In genomic region chr11:98005076-98005475, GRCm38 (mm10) we compare ENCODE assay signal across 9 mouse cellular contexts. TPM values are rescaled to one million over a fixed set of nuclear protein-coding genes. Genes with fewer than 3 reads are reported as not detected.
DNase-seq lines count a peak whose midpoint lies in the region; ATAC-seq and TF ChIP-seq lines count a peak whose summit lies in the region.
"Had no signal": no experiment of that assay in that cellular context is flagged by ENCODE, and none has a peak within 500 bp of the region (broad histone marks: within the 10 kb centered on the region; RNA-seq: fewer than 3 reads in every experiment).

No protein-coding gene starts in this region.

- no peak for TF ChIP-seq CTCF in stomach, postnatal 0 days (IDR thresholded peaks at IDR 0.05; ENCODE audit: low read depth)

- H3K4me2 ChIP-seq in lung, embryonic 16.5 days (ENCODE audit: low read depth, low read length), result no peak overlapping the region
- H3K4me2 ChIP-seq in stomach, postnatal 0 days (replicated peaks; ENCODE audit: low read depth), result no peak overlapping the region

- H3K27ac ChIP-seq in lung, embryonic 16.5 days (ENCODE audit: low read length), result no peak overlapping the region
- no peak overlapping the region for H3K27ac ChIP-seq in limb, embryonic 10.5 days
- H3K27ac ChIP-seq in stomach, postnatal 0 days (replicated peaks), result no peak overlapping the region
- H3K27ac ChIP-seq: macrophage had no signal

- no peak for TF ChIP-seq EP300 in stomach, postnatal 0 days (optimal IDR thresholded peaks at IDR 0.05)

- H3K4me1 ChIP-seq in lung, embryonic 16.5 days (replicated peaks; ENCODE audit: control insufficient read depth, insufficient read depth, low read length), result peaks cover 16% of the 10 kb centered on the region
- peaks cover 45% of the 10 kb centered on the region for H3K4me1 ChIP-seq in limb, embryonic 10.5 days
- H3K4me1 ChIP-seq in stomach, postnatal 0 days (replicated peaks; ENCODE audit: control insufficient read depth, insufficient read depth), result no peaks in the 10 kb centered on the region

- no peak overlapping the region for H3K4me3 ChIP-seq in lung, embryonic 16.5 days (ENCODE audit: low read length)
- H3K4me3 ChIP-seq in limb, embryonic 10.5 days, result no peak overlapping the region
- H3K4me3 ChIP-seq in stomach, postnatal 0 days (ENCODE audit: low read depth, low read length), result no peak overlapping the region
- H3K4me3 ChIP-seq: myocyte had no signal

- H3K9ac ChIP-seq in lung, embryonic 16.5 days (ENCODE audit: low read length), result no peak overlapping the region
- no peak overlapping the region for H3K9ac ChIP-seq in stomach, postnatal 0 days (ENCODE audit: low read length)

- peaks cover 6% of the 10 kb centered on the region for H3K27me3 ChIP-seq in lung, embryonic 16.5 days (ENCODE audit: control insufficient read depth, insufficient read depth, low read depth, low read length)
- H3K27me3 ChIP-seq in limb, embryonic 10.5 days (ENCODE audit: low read depth, poor library complexity, severe bottlenecking), result peaks cover 54% of the 10 kb centered on the region
- H3K27me3 ChIP-seq in stomach, postnatal 0 days (ENCODE audit: control insufficient read depth, insufficient read depth, low read length), result no peaks in the 10 kb centered on the region

- DNase-seq in lung, postnatal 10 days, result no peak
- peak; percentile 97 for DNase-seq in ZHBTc4 (ENCODE audit: low read depth, low spot score)
- peak; percentile 38 for DNase-seq in limb, embryonic 10.5 days (ENCODE audit: low spot score)
- DNase-seq in stomach, postnatal 0 days (ENCODE audit: low spot score), result peak; percentile 80
- DNase-seq in frontal cortex, postnatal 36 days (ENCODE audit: low spot score in 2 of 2), result no peak
- no peak for DNase-seq in cerebellum, adult 8-10 months

- H3K36me3 ChIP-seq in lung, embryonic 16.5 days (ENCODE audit: control insufficient read depth, insufficient read depth, low read length), result peaks cover 2% of the 10 kb centered on the region; the same call in 1 of the 2 replicates
- H3K36me3 ChIP-seq in limb, embryonic 10.5 days, result peaks cover 33% of the 10 kb centered on the region
- no peaks in the 10 kb centered on the region for H3K36me3 ChIP-seq in stomach, postnatal 0 days (ENCODE audit: control insufficient read depth, insufficient read depth, low read length)

- 38% methylated on average over 13 of the region's 13 CpGs for WGBS in lung, embryonic 16.5 days
- WGBS in limb, embryonic 10.5 days, result 34% methylated on average over 13 of the region's 13 CpGs
- 59% methylated on average over 13 of the region's 13 CpGs for WGBS in stomach, postnatal 0 days

- 0 out of 2 replicates have a peak, but pooled peaks have one; percentile 18 for ATAC-seq in lung, embryonic 16.5 days (ENCODE audit: low read depth)
- peak; percentile 68 for ATAC-seq in stomach, postnatal 0 days (ENCODE audit: low FRiP score, low TSS enrichment)

- no peaks in the 10 kb centered on the region for H3K9me3 ChIP-seq in lung, embryonic 16.5 days (ENCODE audit: control insufficient read depth, low read length)
- H3K9me3 ChIP-seq in limb, embryonic 10.5 days (replicated peaks), result no peaks in the 10 kb centered on the region
- no peaks in the 10 kb centered on the region for H3K9me3 ChIP-seq in stomach, postnatal 0 days (ENCODE audit: control insufficient read depth, low read length)

RNA-seq across cellular contexts. Expression of gene Arl5c, which starts 9.1 kb away (rescaled TPM):
- 6.2 and 8.0 TPM in 2 replicates for polyA plus RNA-seq in lung, embryonic 16.5 days (2015; fragmentation: Nextera tagmentation; extraction: Ambion mirVana)
- polyA plus RNA-seq in limb, embryonic 10.5 days (2016; fragmentation: Nextera tagmentation; extraction: Ambion mirVana), result 12.4 and 17.8 TPM in 2 replicates
- polyA plus RNA-seq in stomach, postnatal 0 days (2015; fragmentation: Nextera tagmentation; extraction: Ambion mirVana), result 7.5 and 9.8 TPM in 2 replicates

RNA-seq across cellular contexts. Expression of gene Cacnb1, which starts 17.8 kb away (rescaled TPM):
- polyA plus RNA-seq in lung, embryonic 16.5 days (2015; fragmentation: Nextera tagmentation; extraction: Ambion mirVana), result 6.4 and 6.7 TPM in 2 replicates
- 3.4 and 6.5 TPM in 2 replicates for polyA plus RNA-seq in limb, embryonic 10.5 days (2016; fragmentation: Nextera tagmentation; extraction: Ambion mirVana)
- 4.2 and 4.9 TPM in 2 replicates for polyA plus RNA-seq in stomach, postnatal 0 days (2015; fragmentation: Nextera tagmentation; extraction: Ambion mirVana)

RNA-seq across cellular contexts. Expression of gene Plxdc1, which starts 18.8 kb away (rescaled TPM):
- 1.4 and 1.6 TPM in 2 replicates for polyA plus RNA-seq in lung, embryonic 16.5 days (2015; fragmentation: Nextera tagmentation; extraction: Ambion mirVana)
- polyA plus RNA-seq in limb, embryonic 10.5 days (2016; fragmentation: Nextera tagmentation; extraction: Ambion mirVana), result not detected in 2 replicates
- polyA plus RNA-seq in stomach, postnatal 0 days (2015; fragmentation: Nextera tagmentation; extraction: Ambion mirVana), result 0.40 and 0.45 TPM in 2 replicates

RNA-seq across cellular contexts. Expression of gene Rpl19, which starts 21.4 kb away (rescaled TPM):
- 999 and 1,043 TPM in 2 replicates for polyA plus RNA-seq in lung, embryonic 16.5 days (2015; fragmentation: Nextera tagmentation; extraction: Ambion mirVana)
- 1,186 and 1,476 TPM in 2 replicates for polyA plus RNA-seq in limb, embryonic 10.5 days (2016; fragmentation: Nextera tagmentation; extraction: Ambion mirVana)
- polyA plus RNA-seq in stomach, postnatal 0 days (2015; fragmentation: Nextera tagmentation; extraction: Ambion mirVana), result 863 and 874 TPM in 2 replicates

RNA-seq across cellular contexts. Expression of gene Stac2, which starts 48.2 kb away (rescaled TPM):
- polyA plus RNA-seq in lung, embryonic 16.5 days (2015; fragmentation: Nextera tagmentation; extraction: Ambion mirVana), result 0.11 and 0.29 TPM in 2 replicates
- polyA plus RNA-seq in limb, embryonic 10.5 days (2016; fragmentation: Nextera tagmentation; extraction: Ambion mirVana), result 0.28 and 0.56 TPM in 2 replicates
- 0.05 and 0.08 TPM in 2 replicates for polyA plus RNA-seq in stomach, postnatal 0 days (2015; fragmentation: Nextera tagmentation; extraction: Ambion mirVana)

Comparison
In these comparisons a context has a peak if more than half of its experiments do, and no peak if none do; other contexts are left out.
1. DNase-seq: peak in ZHBTc4 (single experiment), limb, embryonic 10.5 days (single experiment) and stomach, postnatal 0 days (single experiment); none in lung, postnatal 10 days (single experiment), frontal cortex, postnatal 36 days (0 of 2) and cerebellum, adult 8-10 months (single experiment).